Mouse (Mus musculus) kidney, embryonic 16.5 days (tissue): ENCODE measurements around the gene Qk. TPM values are rescaled to one million over a fixed set of nuclear protein-coding genes. Genes with fewer than 3 reads are reported as not detected.

Experiments used
- ATAC-seq: fragments of 200-750 bp; cut with Nextera tagmentation; 2 replicates; pipeline ENCODE4 v1.8.0; 2017; ENCODE audit warnings: moderate TSS enrichment; ENCODE audit not compliant: low FRiP score, low TSS enrichment
- H3K27ac ChIP-seq: fragments of 300-500 bp; sonication (generic); 2 replicates; pipeline ENCODE4 v1.5.1; 2014; ENCODE audit warnings: low read length
- H3K27me3 ChIP-seq: fragments of 300-500 bp; sonication (generic); 2 replicates; pipeline ENCODE4 v1.6.1; 2014; ENCODE audit warnings: low read length, control low read depth, mixed read lengths; ENCODE audit not compliant: insufficient read depth
- H3K36me3 ChIP-seq: fragments of 300-500 bp; sonication (generic); 2 replicates; pipeline ENCODE4 v1.6.1; 2014; ENCODE audit warnings: low read length, control low read depth, mixed read lengths; ENCODE audit not compliant: insufficient read depth
- H3K4me1 ChIP-seq: fragments of 300-500 bp; sonication (generic); 2 replicates; pipeline ENCODE4 v1.6.1; 2014; ENCODE audit warnings: low read length, control low read depth, mixed read lengths; ENCODE audit not compliant: insufficient read depth
- H3K4me2 ChIP-seq: fragments of 300-500 bp; sonication (generic); replicated peaks from 2 replicates; pipeline ENCODE4 v1.6.1; 2014; ENCODE audit warnings: low read depth, low read length
- H3K4me3 ChIP-seq: fragments of 300-500 bp; sonication (generic); 2 replicates; pipeline ENCODE4 v1.5.1; 2014; ENCODE audit warnings: mild to moderate bottlenecking, low read length
- H3K9ac ChIP-seq: fragments of 300-500 bp; sonication (generic); replicated peaks from 2 replicates; pipeline ENCODE4 v1.6.1; 2014; ENCODE audit warnings: low read length
- H3K9me3 ChIP-seq: fragments of 300-500 bp; sonication (generic); 2 replicates; pipeline ENCODE4 v1.6.1; 2016; ENCODE audit warnings: low read length, control low read depth
- WGBS: fragments of 180-500 bp; shearing (Covaris S2); extraction: QIAGEN DNeasy Blood & Tissue Kit; methylation state at CpG from one replicate; pipeline ENCODE4 v1.1.7; 2014; 5-methylcytosine and 5-hydroxymethylcytosine counted together
- polyA plus RNA-seq: library from polyadenylated mRNA; unstranded; fragments of >200 nt; fragmentation: Nextera tagmentation; extraction: Ambion mirVana; gene quantifications from 2 replicates; pipeline ENCODE4 v1.2.1, GENCODE M21; 2015

Gene Qk
- polyA plus RNA-seq, 1 experiment from 2014 or later, result 22.5 TPM

DNA sequence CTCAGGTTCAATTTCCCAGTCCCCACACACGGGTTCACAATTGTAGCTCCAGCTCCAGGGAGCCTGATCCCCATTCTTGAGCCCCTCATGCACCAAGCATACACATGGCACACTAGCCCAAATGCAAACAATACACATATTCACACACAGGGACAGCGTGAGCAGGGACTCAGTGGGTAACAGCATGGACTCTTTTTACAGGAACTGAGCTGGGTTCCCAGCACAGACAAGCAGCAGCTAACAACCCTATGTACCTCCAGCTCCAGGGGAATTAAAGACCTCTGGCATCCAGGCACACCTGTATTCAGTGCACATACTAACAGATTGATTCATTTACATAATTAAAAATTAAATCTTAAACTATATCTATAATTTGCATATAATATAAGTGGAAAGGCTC lies 34.9 kb downstream of the Qk start:
- no peaks in the 10 kb centered on the region for H3K27me3 ChIP-seq
- no peak overlapping the region for H3K27ac ChIP-seq
- H3K36me3 ChIP-seq, result no peaks in the 10 kb centered on the region
- no peak overlapping the region for H3K9ac ChIP-seq
- peaks cover 7% of the 10 kb centered on the region; the same call in 1 of the 2 replicates for H3K4me1 ChIP-seq
- H3K4me3 ChIP-seq, result no peak overlapping the region
- no peak for ATAC-seq
- no peaks in the 10 kb centered on the region for H3K9me3 ChIP-seq
- WGBS, result 80% methylated on average over 2 of the region's 2 CpGs
- no peak overlapping the region for H3K4me2 ChIP-seq

DNA sequence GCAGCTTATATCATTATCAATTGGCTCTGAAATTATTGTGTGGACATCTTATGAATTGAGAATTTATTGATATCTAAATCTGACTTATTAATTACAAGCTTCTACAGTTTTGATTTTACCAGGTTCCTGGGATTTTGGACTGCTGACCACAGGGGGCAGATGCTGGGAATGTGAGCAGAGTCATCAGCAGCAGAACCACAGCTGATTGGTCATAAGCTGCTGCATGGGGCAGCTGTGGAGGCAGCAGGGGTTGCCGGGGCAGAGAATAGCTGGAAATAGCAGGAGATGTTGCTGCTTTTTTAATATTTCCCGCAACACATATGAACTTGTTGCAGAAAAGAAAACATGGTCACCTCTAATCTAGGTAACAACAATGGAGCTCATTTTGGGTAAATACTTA lies 40.1 kb downstream of the Qk start:
- Histone ChIP-seq H3K4me2 (no peak overlapping the region), H3K4me3 (no peak overlapping the region), H3K36me3 (0 out of 2 replicates have a peak, but pooled peaks cover 3% of the 10 kb centered on the region), H3K9ac (no peak overlapping the region), H3K9me3 (no peaks in the 10 kb centered on the region), H3K4me1 (no peaks in the 10 kb centered on the region), H3K27me3 (no peaks in the 10 kb centered on the region), H3K27ac (no peak overlapping the region)
- 91% methylated on average over 2 of the region's 2 CpGs for WGBS
- ATAC-seq, result no peak

DNA sequence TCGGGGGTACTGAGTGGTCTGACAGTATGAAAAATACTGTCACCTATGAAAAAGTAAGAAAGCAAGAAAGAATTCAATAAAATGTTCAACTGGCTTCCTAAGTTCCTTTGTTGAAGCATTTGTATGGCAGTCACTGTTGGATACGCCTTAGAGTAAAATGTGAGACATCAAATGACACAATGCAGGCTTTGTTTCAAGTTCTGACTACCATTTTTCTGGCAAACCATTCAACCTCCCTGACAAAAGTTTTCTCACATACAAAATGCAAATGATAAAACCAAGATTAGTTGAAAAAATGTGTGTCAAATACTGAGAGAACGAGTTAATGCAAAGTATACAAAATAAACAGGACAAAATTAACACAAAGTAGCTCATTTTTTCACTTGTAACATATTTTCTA lies 50.1 kb downstream of the Qk start:
- H3K36me3 ChIP-seq, result peaks cover 4% of the 10 kb centered on the region; the same call in 1 of the 2 replicates
- H3K27ac ChIP-seq, result no peak overlapping the region
- H3K9me3 ChIP-seq, result no peaks in the 10 kb centered on the region
- ATAC-seq, result no peak
- no peak overlapping the region for H3K9ac ChIP-seq
- 86% methylated on average over 3 of the region's 3 CpGs for WGBS
- H3K27me3 ChIP-seq, result no peaks in the 10 kb centered on the region
- no peak overlapping the region for H3K4me3 ChIP-seq
- no peak overlapping the region for H3K4me2 ChIP-seq
- no peaks in the 10 kb centered on the region for H3K4me1 ChIP-seq

DNA sequence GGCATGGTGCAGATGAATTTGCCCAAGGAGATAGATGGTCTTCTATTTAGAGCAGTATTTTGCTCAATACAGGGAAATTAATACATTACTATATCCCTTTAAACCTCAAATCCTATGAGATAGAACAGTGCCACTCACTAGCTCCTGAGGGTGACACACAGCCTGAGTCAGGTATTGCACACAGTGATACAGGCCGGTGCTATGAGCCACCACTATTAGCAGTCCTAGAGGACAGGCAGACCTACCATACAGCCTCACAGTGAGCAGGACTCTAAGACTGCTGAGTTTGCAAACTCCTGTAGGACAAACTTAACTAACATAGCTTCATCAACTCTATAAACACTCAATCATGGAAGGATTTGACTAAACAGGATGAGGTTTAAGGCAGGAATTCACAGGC lies 51.2 kb downstream of the Qk start:
- 83% methylated on average over 1 of the region's 1 CpGs for WGBS
- Histone ChIP-seq H3K4me1 (no peaks in the 10 kb centered on the region), H3K9ac (no peak overlapping the region), H3K27ac (no peak overlapping the region), H3K9me3 (no peaks in the 10 kb centered on the region), H3K4me2 (no peak overlapping the region), H3K4me3 (no peak overlapping the region), H3K36me3 (peaks cover under 1% of the 10 kb centered on the region; the same call in 1 of the 2 replicates), H3K27me3 (no peaks in the 10 kb centered on the region)
- no peak for ATAC-seq

DNA sequence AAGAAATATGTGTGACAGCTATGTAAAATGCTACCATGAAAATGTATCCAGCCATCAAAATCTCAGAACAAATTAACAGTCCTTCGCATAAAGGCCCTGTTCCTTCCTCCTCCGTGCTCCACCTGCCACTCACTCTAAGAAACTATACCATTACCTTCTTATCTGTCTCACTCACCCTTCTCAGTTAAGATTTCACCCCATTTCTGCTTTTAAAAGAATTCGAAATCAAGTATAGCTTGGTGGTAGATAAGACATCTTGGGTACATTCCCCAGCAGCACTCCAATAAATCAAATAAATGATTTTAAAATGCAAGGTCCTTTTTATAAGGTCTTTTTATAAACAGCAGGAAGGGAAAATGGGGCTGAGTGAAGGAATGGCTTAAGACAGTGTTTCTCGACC lies 53.4 kb downstream of the Qk start:
- Histone ChIP-seq H3K9ac (no peak overlapping the region), H3K27me3 (no peaks in the 10 kb centered on the region), H3K36me3 (no peaks in the 10 kb centered on the region), H3K4me2 (no peak overlapping the region), H3K4me1 (no peaks in the 10 kb centered on the region), H3K27ac (no peak overlapping the region), H3K9me3 (no peaks in the 10 kb centered on the region), H3K4me3 (no peak overlapping the region)
- WGBS, result 61% methylated on average over 4 of the region's 4 CpGs
- ATAC-seq, result no peak

DNA sequence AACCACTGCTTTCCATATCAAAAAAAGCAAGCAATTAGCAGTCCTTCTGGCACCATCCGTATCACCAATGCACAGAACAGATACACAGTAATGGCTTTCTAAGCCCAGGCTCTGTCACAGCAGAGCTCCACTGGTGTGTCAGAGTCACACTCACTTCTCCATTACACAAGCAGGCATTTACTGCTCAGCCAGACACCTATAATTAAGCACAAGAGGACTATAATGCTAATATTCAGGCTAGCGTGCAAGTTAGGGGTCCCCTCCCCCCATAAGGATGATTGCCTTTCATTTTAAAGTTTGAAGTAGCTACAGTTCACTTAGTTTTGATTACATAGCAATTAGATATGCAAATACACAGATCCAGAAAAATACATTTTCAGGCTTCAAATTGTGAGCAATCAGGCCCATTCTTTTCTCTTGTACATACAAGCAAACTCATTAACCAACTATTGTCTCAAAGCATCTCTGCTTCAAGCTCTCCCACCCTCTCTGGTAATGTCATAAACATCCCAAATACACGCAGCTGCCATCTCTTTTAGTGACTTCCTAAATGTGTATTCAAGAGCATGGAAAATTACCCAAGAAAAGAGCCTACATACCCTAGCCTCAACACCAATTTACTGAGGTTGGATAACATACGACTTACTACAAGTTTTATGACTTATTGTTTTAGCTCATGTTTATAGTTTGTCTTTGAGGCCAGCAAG lies 68.2 kb downstream of the Qk start:
- no peak overlapping the region for H3K4me3 ChIP-seq
- no peak overlapping the region for H3K4me2 ChIP-seq
- H3K4me1 ChIP-seq, result no peaks in the 10 kb centered on the region
- ATAC-seq, result no peak
- H3K9ac ChIP-seq, result no peak overlapping the region
- 61% methylated on average over 4 of the region's 4 CpGs for WGBS
- no peaks in the 10 kb centered on the region for H3K27me3 ChIP-seq
- H3K36me3 ChIP-seq, result no peaks in the 10 kb centered on the region
- H3K27ac ChIP-seq, result no peak overlapping the region
- H3K9me3 ChIP-seq, result no peaks in the 10 kb centered on the region

DNA sequence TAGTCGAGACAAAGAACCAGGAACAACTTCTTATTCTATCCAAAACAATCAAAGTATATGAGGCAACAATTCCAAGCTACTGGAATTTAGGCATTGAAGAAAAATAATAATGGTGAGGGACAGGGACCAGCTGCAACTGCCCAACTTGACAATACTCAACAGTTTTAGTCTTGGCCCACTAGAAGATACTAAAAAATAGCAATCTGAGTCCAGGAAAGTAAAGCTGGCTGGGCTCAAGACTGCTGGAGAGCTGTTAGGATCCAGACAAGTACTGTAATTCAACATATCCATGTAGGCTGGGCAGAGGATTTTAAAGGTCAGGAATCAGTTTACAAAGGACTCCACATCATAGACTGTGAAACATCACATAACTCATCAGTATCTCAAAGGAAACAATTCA lies 79.6 kb downstream of the Qk start:
- no peak for ATAC-seq
- no peak overlapping the region for H3K4me3 ChIP-seq
- H3K9me3 ChIP-seq, result no peaks in the 10 kb centered on the region
- peaks cover 5% of the 10 kb centered on the region; the same call in 1 of the 2 replicates for H3K36me3 ChIP-seq
- no peaks in the 10 kb centered on the region for H3K27me3 ChIP-seq
- no peak overlapping the region for H3K9ac ChIP-seq
- H3K27ac ChIP-seq, result no peak overlapping the region
- WGBS, result 76% methylated on average over 1 of the region's 1 CpGs
- H3K4me1 ChIP-seq, result no peaks in the 10 kb centered on the region
- no peak overlapping the region for H3K4me2 ChIP-seq

DNA sequence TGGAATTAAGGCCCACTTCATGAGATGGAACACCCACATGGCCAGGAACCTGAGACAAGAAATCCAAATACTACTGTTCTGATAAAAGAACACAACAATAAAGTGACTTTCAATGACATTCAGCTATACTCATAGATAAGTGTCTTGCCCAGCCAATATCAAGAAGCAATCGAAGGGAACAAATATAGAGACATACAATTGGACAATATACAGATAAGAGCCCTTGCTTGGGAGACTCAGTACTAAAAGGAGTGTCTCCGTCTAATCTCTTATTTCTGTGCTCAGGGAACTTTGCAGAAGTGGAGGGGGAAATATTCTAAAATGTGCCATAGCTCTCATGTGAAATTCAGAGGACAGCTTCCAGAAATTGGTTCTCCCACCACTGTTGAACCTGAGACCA lies 83.1 kb downstream of the Qk start:
- ATAC-seq, result no peak
- Histone ChIP-seq H3K9me3 (no peaks in the 10 kb centered on the region), H3K36me3 (peaks cover 5% of the 10 kb centered on the region; the same call in 1 of the 2 replicates), H3K27ac (no peak overlapping the region), H3K4me2 (no peak overlapping the region), H3K4me1 (no peaks in the 10 kb centered on the region), H3K27me3 (no peaks in the 10 kb centered on the region), H3K9ac (no peak overlapping the region), H3K4me3 (no peak overlapping the region)
- WGBS, result 96% methylated on average over 2 of the region's 2 CpGs

DNA sequence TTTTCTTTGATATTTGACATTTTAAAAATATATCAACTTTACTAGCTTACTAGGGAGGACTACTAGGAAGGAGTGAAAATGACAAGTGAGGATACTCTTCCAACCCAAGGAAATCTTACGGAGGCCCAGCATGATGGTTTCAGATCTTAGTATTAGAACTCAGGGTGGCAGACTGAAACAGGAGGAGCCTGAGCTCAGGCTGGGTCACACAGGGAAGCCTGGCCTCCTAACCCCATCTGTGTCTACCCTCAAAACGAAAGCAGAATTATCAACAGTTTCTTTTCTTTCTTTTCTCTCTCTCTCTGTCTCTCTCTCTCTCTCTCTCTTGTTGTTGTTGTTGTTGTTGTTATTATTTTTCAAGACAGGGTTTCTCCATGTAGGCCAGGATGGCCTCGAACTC lies 87.2 kb downstream of the Qk start:
- no peak overlapping the region for H3K9ac ChIP-seq
- no peak overlapping the region for H3K4me3 ChIP-seq
- 82% methylated on average over 3 of the region's 3 CpGs for WGBS
- no peaks in the 10 kb centered on the region for H3K27me3 ChIP-seq
- H3K4me1 ChIP-seq, result no peaks in the 10 kb centered on the region
- H3K4me2 ChIP-seq, result no peak overlapping the region
- H3K36me3 ChIP-seq, result peaks cover 5% of the 10 kb centered on the region; the same call in 1 of the 2 replicates
- H3K9me3 ChIP-seq, result no peaks in the 10 kb centered on the region
- no peak for ATAC-seq
- no peak overlapping the region for H3K27ac ChIP-seq

DNA sequence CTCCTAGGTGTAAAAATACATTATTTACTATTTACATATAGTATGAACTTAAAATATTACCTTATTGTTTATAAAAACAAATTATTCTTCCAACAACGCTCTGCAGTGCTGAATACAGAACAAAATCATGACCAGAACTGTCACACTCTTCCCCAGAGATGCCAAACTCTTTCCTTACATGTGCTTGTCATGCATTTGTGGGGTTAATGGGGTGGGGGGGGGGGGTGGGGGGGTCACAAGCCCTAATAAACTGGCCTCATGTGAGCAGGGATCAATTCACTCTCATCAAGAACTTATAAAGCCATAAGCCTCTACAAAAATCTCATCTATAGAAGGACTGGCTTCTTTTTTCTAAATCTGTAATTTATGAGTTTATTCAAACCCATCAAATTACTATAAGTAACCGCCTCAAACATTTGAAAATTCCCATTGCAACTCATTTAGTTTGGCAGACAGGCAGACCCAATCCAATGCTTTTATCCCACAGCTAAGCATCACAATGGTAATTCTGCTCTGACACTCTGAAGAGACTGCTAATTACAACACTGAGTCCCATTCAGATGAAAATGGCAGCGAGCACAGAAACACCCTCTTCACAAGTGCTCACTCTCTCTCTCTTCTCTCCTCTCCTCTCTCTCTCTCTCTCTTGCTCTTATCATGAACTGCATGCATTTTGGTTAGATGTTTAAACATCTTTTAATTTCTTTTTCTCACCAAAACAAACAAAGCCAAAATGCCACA lies 91.7 kb downstream of the Qk start:
- no peaks in the 10 kb centered on the region for H3K4me1 ChIP-seq
- no peak for ATAC-seq
- H3K9me3 ChIP-seq, result no peaks in the 10 kb centered on the region
- H3K4me3 ChIP-seq, result no peak overlapping the region
- no peaks in the 10 kb centered on the region for H3K27me3 ChIP-seq
- 64% methylated on average over 3 of the region's 3 CpGs for WGBS
- H3K36me3 ChIP-seq, result no peaks in the 10 kb centered on the region
- no peak overlapping the region for H3K4me2 ChIP-seq
- no peak overlapping the region for H3K9ac ChIP-seq
- no peak overlapping the region for H3K27ac ChIP-seq
